Mouse (Mus musculus) c-Kit-positive CD71-positive TER-119-positive erythroid progenitor cells, embryonic 14.5 days (primary cell): ENCODE results near the gene Jph3.
A peak's percentile ranks its signal among the peaks of the same experiment; 100 is the strongest.

Source experiments
- DNase-seq: peaks from one replicate; pipeline ENCODE4 v3.0.0-alpha.2; 2013; ENCODE audit warnings: low spot score

The Jph3 gene

DNA sequence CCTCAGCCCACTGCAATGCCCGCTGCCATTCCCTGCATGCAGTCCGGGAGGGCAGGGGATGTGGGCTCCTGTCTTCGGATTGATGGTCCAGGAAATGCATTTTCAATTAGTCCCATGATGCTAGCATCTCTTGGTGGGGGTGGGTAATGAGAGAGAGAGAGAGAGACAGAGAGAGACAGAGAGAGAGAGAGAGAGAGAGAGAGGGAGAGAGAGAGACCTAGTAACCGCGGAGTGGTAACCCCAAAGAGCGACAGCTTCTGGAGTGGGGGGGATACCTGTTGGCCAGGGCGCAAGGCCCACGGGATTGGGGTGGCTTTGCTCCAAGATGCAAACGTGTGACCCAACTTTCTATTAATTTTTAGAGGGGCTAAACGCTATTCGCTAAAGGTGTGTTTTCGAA is at the start of gene Jph3:
TSS of gene Jph3 (plus strand) at position 301 of the 400 bp plus-strand sequence.
- DNase-seq: no peak

DNA sequence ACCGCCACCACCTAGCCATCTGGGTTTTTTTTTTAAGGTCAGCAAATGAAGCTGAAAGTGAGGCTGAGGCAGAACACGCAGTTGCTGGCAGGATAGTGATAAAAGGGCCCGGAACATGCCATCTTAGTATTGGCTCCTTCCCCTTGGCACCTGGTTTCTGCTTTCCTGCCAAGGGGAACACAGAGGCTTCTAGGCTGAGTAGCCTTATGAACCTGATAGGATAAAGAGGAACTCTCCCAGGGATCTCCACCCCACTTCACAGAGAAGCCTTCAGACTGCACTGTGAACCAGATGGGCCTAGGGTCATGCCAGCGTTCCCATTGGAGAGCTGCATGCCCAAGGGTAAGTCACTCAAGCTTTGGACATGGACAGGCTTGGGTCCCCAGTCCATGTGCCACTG is 48.5 kb upstream of the Jph3 start:
- DNase-seq: no peak

DNA sequence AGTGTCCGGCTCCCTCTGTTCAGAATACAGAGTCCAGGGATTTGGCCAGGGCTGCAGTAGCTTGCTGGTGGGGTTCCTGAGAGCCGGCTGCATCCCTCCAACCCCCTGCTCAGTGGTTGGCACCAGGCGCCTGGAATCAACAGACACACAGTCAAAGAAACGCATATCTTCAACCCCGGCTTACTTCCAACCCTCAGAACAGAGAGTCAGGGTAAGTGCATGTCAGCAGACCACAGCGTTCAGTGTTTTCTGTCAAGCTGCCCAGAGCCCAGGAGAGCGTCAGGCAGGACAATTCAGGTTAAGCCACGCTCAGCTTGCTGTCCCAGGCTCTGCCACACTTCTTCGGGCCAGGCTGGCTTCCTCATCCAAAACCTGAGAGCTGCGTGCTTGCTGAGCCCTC is 48.0 kb upstream of the Jph3 start:
- no peak for DNase-seq

DNA sequence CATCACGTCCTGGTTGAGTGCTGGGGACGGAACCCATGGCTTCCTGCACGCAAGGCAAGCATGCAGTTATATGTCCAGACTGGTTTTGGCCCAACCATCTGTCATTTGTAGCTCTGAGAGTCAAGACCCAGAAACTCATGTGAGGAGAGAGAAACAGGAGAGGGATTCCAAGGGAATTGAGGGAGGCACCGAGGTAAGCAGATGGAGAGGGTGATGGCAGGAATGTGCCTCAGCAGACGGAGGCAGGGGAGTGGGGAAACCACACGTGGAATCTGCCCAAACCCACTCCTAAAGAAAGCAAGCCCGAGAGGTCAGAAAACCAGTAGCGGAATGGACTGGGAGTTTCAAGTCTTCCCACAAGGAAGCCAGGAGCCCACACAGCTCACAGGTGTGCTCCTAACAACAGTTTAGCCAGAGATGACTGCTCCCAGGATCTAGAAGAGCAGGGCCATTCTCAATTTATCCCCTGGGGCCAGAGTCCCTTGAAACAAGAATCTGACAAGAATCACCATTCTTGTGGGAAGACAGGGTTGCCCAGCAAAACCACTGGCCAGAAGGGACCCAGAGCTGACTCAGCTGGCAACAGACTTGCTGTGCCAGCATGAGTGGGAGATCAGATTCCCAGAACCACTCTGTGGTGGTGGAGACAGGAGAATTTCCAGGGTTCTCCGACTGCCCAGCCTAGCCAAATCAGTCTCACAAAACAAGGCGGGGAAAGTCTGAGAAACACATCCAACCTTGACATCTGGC is 46.2 kb upstream of the Jph3 start:
- DNase-seq: no peak

DNA sequence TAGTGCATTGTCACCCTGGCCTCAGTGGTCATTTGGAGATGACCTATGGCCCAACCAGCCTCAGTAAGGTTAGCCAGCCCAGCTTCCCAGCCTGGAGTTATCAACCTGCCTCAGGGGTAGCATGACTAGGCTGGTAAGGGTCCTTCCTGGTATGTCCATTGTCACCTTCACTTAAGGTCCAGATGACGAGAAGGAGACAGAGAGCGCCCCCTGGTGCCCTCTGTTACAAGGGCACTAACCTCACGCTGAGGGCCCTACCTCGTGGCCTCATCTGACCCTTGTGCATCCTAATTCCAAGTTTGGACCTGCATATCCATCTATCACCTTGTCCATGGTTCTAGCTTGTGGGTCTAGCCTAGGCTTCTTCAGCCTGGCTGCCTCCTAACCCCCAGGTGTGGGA is 44.0 kb upstream of the Jph3 start:
- peak; percentile 12 for DNase-seq

DNA sequence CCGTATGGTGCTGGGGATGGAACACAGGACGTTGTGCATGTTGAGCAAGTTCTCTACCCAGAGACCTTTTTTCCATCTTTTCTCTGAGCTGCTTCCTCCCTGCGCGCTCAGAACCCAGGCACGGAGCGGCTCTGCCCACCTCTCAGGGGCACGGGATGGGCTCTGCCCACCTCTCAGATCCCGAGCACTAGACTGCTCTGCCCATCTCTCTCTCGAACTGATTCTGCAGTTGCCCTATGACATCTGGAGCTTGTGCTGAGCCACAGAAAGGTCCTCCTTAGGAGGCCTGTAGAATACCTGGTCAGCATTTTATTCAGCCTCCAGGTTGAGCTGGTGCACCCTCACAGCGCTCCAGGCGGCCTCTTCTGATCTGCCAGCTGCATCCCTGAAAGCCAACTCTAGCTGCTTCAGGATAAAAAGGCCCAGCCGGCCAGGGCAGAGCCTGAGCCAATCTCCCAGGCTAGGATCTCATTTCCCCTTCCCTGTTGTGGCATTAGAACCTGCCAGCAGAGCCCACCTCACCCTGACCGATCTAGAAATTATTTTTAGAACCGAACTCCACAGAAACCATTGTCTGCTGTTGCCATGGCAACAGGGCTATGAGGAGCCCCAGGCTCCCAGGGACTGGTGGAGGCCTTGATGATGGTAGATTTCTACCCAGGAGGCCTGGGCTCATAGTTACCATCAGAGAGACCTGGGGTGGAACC is 41.8 kb upstream of the Jph3 start:
- DNase-seq: no peak

DNA sequence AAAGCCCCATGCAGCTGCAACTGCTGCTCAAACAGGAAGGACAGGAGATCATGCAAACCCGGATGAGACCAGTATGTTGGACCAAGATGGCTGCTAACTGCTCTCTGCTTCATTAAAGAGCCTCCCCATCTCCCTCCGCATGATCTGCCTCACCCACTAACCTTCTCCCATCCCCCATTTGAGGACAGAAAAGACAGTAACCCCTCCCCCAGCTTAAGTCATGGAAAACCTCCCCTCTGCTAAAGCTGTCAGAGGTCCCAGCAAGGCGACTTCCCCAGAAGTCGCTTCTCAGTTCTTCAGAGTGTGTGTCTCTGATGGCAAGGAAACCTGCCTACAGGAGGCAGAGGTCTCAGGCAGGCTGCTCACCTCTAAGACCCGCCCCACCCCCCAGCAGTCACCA is 40.9 kb upstream of the Jph3 start:
- no peak for DNase-seq

DNA sequence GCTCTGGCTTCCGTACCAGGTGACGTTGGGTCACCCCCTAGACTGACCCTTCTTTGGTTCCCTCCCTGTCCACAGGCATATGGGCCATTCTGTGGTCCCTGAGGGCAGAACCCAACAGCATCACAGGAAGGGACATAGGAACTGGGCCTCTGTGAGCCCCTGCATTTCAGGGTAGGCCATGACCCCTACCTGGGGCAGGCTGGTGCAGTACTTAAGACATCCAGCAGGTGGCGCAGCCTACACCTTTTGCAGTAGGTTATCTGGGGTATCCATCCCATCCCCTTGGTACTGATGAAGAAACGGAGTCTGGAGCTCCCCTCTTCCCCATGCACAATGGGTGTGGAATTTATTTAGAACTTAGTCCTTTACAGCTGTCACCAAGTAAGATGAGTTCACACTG is 35.0 kb upstream of the Jph3 start:
- DNase-seq: peak; percentile 13

DNA sequence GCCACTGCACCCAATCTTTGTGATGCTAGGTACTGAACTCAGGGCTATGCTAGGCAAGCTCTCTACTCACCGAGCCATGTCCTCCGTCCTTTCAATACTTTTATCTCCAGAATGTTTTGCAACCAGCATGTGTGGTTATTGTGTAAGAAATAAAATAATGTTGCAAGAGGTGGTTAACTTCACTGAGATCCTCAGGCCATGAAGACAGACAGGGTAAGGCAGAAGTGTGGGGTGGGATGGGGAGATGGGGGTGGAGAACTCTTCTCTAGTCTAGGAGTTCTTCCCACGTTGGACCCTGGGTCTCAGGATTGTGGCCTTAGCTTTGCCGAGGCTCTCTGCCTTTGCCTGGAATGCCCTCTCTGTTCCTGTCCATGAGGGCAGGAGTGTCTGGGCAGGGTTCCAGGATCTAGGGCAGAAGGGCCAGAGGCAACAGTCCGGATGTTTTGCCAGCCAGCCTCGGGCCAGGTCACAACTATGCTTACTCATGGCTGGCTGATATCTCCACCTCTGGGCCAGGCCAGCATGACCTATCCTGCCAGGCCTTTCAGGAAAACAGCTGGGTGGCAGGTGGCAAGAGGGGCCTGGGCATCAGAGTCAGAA is 33.7 kb upstream of the Jph3 start:
- no peak for DNase-seq

DNA sequence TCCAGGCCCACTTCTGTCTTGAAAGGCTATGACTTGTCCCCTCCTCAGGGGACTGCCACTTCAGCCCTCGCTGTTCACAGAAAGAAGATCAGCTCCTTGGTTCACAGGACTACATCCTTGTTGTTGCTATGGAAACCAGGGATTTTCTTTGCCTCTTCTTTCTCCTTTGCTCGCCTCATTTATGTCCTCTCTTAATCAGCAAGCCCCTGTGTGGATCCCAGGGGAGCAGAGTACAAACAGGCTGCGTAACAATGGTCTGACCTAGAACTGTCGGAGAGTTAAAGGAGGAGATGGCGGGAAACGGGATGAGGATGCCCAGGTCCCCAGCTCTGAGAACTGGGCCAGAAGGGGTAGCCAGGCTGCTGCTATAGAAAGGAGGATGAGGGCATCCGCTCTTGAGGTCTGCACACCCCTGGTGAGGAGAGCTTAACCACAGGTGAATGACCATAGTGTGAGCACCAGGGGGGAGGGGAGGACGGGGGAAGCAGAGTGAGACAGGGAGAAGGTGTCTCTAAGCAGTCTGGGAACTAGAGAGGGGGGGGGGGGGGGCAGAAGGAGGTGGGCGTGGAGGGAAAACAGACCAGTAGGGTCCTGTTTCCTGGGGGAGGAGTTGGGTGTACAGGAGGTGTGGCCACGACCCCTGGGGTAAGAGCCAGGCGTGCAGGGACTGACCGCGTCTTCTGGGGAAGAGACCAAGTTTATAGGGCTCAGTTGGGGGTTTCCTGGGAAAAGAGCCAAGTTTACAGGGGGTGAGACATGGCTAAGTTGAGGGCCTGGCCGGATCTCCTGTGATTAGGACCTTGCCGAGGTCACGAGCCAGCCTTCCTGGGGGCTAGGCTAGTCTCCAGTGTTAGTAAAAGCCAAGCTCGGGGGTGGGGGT is 31.4 kb upstream of the Jph3 start:
- no peak for DNase-seq

DNA sequence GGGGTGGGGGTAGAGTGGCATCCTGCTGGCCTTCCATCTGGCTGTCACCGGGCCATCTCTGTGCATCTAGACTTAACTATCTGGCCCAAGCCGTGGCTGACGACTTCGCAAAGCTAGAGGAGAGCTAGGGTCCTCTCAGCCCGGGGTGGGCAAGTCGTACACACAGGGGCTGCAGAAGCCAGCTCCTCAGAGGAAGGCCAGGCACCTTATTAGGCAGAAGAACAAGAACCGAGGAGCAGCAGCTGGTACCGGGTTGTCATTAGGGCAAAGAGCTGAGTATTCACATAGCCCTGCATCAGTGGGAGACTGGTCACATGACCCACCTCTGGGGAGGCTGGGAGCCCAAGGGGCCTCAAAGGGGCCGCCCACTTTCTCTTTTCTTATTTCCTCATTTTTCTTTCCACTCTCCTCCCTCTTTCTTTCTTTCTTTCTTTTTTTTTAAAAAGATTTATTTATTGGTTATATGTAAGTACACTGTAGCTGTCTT is 30.8 kb upstream of the Jph3 start:
- DNase-seq: no peak

DNA sequence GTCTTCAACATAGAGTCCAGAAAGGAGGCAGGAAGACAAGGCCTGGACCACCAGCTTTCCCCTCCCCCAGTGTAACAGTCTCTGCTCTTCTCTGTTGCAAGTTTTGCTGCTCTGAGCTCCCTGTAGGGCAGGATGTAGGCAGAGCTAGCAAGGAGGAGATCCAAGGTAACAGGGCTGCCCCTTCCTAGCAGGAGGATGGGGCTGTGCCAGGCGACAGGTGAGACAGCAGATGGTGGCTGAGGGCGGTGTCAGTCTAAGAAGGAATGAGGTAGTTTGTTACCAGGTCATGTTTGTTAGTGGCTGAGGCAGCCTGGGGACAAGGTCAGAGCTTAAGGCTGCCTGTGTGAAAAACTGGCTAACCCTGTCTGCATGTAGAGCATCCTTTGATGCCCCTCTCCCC is 29.5 kb upstream of the Jph3 start:
- no peak for DNase-seq

DNA sequence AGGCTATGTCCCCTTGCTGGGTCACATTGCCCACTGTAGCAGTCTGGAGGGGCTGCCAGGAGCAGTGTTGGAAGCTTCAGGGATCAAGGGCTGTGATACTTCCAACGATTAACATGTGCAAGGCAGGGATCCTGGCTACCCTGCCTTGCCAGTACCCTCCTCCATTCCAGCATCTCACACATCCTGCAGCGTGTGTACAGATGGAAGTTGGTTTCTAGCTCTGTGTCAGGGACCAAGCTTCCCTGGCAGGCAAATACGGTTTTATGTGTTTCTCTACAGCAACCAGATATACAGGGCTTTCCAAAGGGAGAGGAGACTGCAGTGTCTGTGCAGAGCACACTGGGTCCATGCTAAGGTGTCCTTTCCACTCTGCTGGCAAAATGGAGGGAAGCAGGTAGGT is 24.2 kb upstream of the Jph3 start:
- no peak for DNase-seq

DNA sequence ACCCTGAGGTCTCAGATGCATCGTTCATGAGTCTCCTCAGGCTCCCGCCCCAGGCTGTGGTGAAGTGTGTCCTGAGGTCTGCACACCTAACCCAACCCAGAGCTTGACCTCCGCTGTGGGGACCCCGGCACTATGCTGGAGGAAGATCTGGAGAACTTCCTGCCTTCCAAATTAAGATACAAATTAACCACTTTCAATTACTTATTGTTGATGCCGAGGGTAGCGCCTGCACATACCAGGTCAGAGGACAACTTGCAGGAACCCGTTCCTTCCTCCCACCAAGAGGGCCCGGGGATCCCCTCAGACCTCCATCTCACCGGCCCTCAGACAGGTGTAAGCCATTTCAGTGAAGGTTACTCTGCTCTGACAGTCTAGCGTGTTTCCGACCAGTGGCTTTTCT is 22.5 kb upstream of the Jph3 start:
- DNase-seq: no peak

DNA sequence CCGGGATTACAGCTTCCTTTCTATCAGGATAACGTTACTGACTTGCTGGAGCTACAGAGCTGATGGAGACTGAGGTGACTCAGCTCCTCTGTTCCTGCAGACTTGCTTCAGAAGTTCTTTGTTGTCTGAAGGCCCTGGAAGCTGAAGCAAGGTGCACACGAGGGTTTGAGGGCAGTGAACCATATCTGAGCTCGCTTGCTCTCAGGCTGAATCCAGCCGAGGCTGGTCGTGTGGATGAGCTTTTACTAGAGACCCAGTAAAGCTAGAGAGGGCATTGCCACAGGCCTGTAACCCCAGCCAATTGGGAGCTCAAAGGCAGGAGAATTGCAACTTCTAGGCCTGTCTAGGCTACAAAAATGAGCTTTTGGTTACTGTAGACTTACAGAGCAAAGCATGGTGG is 21.0 kb upstream of the Jph3 start:
- DNase-seq: no peak

DNA sequence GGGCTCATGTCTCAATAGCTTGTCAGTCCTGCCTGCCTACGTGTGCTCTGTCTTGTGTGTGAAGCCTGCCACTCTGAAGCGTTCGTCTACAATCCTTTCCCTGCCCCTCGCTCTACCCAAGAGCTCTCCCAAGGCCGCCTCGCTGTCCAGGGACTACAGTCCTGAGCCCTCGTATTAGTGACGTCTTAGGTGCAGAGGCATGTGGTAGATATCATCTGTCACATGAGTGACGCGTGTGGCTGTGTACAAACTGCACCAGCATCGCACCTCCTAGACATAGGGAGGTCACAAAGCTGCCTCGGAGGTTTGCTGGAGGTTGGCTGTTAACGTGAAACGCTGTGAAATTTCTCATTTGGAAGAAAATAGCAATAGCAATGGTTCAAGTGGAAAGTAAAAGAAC is 11.9 kb upstream of the Jph3 start:
- DNase-seq: no peak

DNA sequence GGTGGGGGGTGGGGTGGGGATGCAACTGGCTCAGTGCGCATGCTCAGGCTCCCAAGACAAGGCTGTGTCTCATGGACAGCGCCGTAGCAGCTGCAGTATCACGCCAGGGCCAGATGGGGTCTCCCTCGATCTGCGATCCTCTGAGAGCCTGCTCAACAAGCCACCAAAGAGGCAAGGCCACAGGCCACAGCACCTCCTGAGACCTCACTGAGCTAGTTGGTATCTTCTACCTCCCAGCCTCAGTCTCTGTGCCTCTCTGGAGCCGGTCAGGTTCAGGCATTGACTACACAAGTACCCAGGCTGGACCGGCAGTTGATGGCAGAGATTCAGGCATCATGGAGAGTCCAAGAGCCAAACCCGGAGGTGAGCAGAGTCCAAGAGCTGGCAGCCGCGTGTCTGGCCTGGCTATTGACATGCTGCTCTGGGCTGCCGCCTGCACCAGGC is 11.4 kb upstream of the Jph3 start:
- peak; percentile 17 for DNase-seq

DNA sequence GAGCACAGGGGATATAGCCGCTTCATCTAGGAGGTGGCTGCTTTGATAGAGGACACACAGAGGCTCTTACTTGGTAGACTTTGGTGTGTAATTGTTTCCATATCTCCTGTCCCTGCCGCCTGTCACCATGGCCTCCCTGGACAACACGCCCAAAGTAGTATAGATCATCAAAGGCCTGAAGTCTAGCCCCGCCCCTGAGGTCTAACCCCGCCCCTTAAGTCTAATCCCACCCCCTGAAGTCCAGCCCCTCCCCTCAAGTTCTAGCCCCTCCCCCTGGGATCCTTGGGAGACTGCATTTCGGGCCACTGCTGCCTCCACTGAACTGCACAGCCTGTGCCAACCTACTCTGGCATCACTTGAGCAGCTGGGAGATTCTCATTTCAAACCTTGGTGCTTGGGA is 10.5 kb upstream of the Jph3 start:
- DNase-seq: no peak

DNA sequence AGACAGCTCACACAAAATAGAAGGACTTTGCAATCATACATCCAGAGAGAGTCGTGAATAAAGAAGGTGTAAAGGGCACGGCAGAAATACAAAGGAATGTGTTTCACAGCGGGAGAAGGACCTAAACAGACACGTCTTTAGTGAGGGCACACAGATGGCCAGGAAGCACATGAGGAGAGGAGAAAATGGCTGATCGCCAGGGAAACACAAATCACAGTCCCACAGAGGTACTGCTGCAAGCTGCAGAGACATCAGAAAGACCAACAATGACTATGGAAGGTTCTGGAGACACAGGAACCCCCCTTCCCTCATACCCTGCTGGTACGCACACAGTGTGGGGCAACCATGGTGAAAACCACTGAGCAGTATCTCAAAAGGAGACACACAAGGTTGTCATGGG is 8.4 kb upstream of the Jph3 start:
- no peak for DNase-seq

DNA sequence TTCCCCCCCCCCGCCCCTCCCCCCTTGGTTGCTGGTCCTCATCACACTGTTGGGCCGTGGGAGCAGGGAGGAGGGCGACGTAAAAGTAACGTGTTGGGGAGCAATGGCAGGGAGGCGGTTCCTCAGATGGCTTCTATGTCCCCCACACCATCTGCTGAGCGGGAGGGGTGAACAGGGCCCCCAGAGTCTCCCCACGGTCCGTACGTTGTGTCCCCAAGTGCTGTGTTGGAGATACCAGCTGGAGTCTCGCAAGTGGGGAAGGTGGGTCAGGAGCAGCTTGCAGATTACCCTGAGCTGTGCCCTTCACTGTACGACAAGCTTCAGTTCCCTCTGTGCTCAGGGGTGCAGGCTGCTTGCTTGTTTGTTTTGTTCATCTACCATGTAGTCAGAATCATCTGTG is 5.6 kb upstream of the Jph3 start:
- DNase-seq: no peak

DNA sequence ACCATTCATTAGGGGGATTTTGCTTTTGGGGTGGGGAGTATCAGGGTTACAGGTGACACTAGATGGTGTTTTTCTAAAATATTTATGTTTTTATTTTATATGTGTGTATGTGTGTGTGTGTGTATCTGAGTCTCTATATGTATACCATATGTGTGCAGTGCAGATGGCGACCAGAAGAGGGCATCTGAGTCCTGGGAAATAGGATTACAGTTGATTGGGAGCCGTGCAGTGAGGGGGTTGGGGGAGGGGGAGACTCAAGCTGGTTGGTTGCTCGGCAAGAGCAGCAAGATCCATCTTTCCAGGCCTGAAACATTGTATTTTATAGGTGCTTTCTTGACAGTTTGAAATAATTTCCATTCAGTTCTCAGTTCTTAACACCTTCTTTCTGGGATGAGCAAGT is 2.3 kb upstream of the Jph3 start:
- DNase-seq: no peak

DNA sequence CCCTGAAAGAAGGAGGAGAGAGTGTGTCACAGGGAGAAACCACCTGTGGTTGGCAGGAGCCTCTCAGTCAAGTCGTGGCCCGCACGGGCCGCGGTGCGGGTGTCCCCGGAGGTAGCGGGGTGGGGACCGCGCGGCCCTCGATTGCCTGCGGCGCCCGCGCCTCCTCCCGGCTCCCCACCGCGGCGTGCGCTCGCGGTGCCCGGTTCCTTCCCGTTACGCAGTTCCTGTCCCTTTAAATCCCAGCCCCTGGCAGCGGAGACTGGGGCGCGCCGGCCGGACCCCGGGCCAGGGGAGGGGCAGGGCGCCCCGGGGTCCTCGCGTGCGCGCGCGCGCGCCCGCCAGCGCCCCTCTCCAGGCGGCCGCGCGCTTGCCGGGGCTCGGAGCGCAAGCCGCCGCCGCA is 331 bp downstream of the Jph3 start:
- no peak for DNase-seq
